Mouse (Mus musculus): ENCODE data around the gene Meis3.

Gene Meis3

GRCm38 (mm10) chr7:16158735-16159134 lies 16.2 kb upstream of the Meis3 start:
- DNase-seq (ENCODE audit: low spot score), result no peak

- no peak for DNase-seq (ENCODE audit: low spot score)
These were observed 14.2 kb upstream of the Meis3 start for GRCm38 (mm10) chr7:16160702-16161101.

- DNase-seq (ENCODE audit: low spot score), result no peak
These were observed 13.6 kb upstream of the Meis3 start for GRCm38 (mm10) chr7:16161302-16161701.

- no peak for DNase-seq (ENCODE audit: low spot score)
These were observed 12.9 kb upstream of the Meis3 start for GRCm38 (mm10) chr7:16162036-16162435.

- DNase-seq (ENCODE audit: low spot score), result no peak
These were observed 2.7 kb upstream of the Meis3 start for GRCm38 (mm10) chr7:16172141-16172581.

- DNase-seq (ENCODE audit: low spot score), result no peak
These were observed 2.2 kb upstream of the Meis3 start for GRCm38 (mm10) chr7:16172586-16173140.

- DNase-seq (ENCODE audit: low spot score), result no peak
These were observed 1.7 kb upstream of the Meis3 start for GRCm38 (mm10) chr7:16173146-16173545.

- DNase-seq (ENCODE audit: low spot score), result no peak
These were observed 647 bp downstream of the Meis3 start for GRCm38 (mm10) chr7:16175542-16175931.

- no peak for DNase-seq (ENCODE audit: low spot score)
These were observed 3.2 kb downstream of the Meis3 start for GRCm38 (mm10) chr7:16178114-16178513.

- DNase-seq (ENCODE audit: low spot score), result no peak
These were observed 8.8 kb downstream of the Meis3 start for GRCm38 (mm10) chr7:16183663-16184062.

- DNase-seq (ENCODE audit: low spot score), result no peak
These were observed 12.6 kb downstream of the Meis3 start for GRCm38 (mm10) chr7:16187494-16187893.

GRCm38 (mm10) chr7:16192315-16192714 lies 17.4 kb downstream of the Meis3 start:
- DNase-seq (ENCODE audit: low spot score), result peak; percentile 57

- DNase-seq (ENCODE audit: low spot score), result no peak
These were observed 18.8 kb downstream of the Meis3 start for GRCm38 (mm10) chr7:16193702-16194101.

- DNase-seq (ENCODE audit: low spot score), result no peak
These were observed 21.7 kb downstream of the Meis3 start for GRCm38 (mm10) chr7:16196616-16197015.

- DNase-seq (ENCODE audit: low spot score), result no peak
These were observed 22.3 kb downstream of the Meis3 start for GRCm38 (mm10) chr7:16197166-16197565.

- no peak for DNase-seq (ENCODE audit: low spot score)
These were observed 23.6 kb downstream of the Meis3 start for GRCm38 (mm10) chr7:16198540-16198939.

GRCm38 (mm10) chr7:16201136-16201535 lies 26.2 kb downstream of the Meis3 start:
- DNase-seq (ENCODE audit: low spot score), result no peak

GRCm38 (mm10) chr7:16202756-16203504 lies 28.0 kb downstream of the Meis3 start:
- no peak for DNase-seq (ENCODE audit: low spot score)

- no peak for DNase-seq (ENCODE audit: low spot score)
These were observed 28.6 kb downstream of the Meis3 start for GRCm38 (mm10) chr7:16203505-16203903.

- no peak for DNase-seq (ENCODE audit: low spot score)
These were observed 29.9 kb downstream of the Meis3 start for GRCm38 (mm10) chr7:16204791-16205190.

GRCm38 (mm10) chr7:16207076-16207475 lies 32.2 kb downstream of the Meis3 start:
- no peak for DNase-seq (ENCODE audit: low spot score)

GRCm38 (mm10) chr7:16207496-16207895 lies 32.6 kb downstream of the Meis3 start:
- DNase-seq (ENCODE audit: low spot score), result peak; percentile 39

- no peak for DNase-seq (ENCODE audit: low spot score)
These were observed 34.1 kb downstream of the Meis3 start for GRCm38 (mm10) chr7:16208781-16209665.
